ENCODE assay signal across 7 mouse cellular contexts in the genomic region with DNA sequence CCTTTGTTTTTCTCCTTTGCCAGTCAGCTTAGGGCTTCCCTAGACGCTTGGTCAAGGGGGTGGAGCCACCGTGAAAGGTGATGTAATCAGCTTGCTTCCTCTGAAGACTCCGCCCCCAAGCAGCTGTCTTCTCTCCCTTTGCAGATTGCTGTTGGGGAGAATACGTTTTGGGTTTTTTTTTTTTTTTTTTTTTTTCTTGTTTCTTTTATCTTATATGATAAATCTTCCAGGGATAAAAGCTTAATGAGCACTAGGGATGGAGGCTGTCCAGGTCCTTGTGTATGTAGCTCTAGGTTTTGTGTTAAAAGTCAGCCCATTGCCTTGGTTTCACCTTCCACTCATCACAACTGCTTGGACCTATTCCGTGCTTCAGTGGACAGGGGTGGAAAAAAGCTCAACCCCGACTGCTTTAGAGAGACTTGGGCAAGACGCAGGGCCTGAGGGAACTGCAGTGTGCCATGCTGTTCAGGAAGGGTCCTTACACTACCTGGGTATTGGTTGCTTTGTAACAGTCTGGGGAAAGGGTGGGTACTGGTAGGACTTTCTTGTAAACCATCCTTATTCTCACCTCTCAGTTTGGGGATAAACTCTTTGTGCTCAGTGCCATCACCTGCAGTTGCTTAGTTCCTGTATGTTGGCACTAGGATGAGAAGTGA. TPM values are rescaled to one million over a fixed set of nuclear protein-coding genes. Genes with fewer than 3 reads are reported as not detected.
A peak's percentile ranks its signal among the peaks of the same experiment; 100 is the strongest.
DNase-seq lines count a peak whose midpoint lies in the region; ATAC-seq lines count a peak whose summit lies in the region.

No protein-coding gene starts in this region.

- H3K9me3 ChIP-seq in intestine, embryonic 15.5 days, result no peaks in the 10 kb centered on the region
- H3K9me3 ChIP-seq in midbrain, embryonic 10.5 days (replicated peaks), result no peaks in the 10 kb centered on the region

- ATAC-seq in intestine, embryonic 15.5 days, result peak; percentile 52

- peak; percentile 78 to 85 for DNase-seq in adrenal gland, adult 18-20 months (ENCODE audit: low spot score in 2 of 2)
- peak; percentile 97 for DNase-seq in embryo, embryonic 11 days
- peak; percentile 93 for DNase-seq in gastrocnemius, postnatal 25 days
- peak; percentile 93 to 98 for DNase-seq in left cerebral cortex, postnatal 25 days (ENCODE audit: low spot score in 2 of 2)
- DNase-seq in midbrain, embryonic 10.5 days (ENCODE audit: low spot score), result peak; percentile 90
- peak; percentile 86 for DNase-seq in right cerebral cortex, postnatal 4 days

- H3K36me3 ChIP-seq in intestine, embryonic 15.5 days, result peaks cover 8% of the 10 kb centered on the region
- H3K36me3 ChIP-seq in midbrain, embryonic 10.5 days, result peaks cover 52% of the 10 kb centered on the region

- intact Hi-C loops in left cerebral cortex, postnatal 25 days (cut with DNase I), result loop anchor here (5.0 kb wide), 1 partner anchor 82 kb away; a partner anchor contains a TSS

- peak overlapping the region; percentile 65 for H3K4me3 ChIP-seq in intestine, embryonic 15.5 days (replicated peaks)
- H3K4me3 ChIP-seq in midbrain, embryonic 10.5 days, result peak overlapping the region; percentile 86

- peak overlapping the region; percentile 53 for H3K9ac ChIP-seq in intestine, embryonic 15.5 days

- H3K27me3 ChIP-seq in intestine, embryonic 15.5 days (replicated peaks), result no peaks in the 10 kb centered on the region
- H3K27me3 ChIP-seq in midbrain, embryonic 10.5 days (ENCODE audit: low read depth, poor library complexity, severe bottlenecking), result no peaks in the 10 kb centered on the region

- WGBS in intestine, embryonic 15.5 days, result 11% methylated on average over 7 of the region's 7 CpGs
- WGBS in midbrain, embryonic 10.5 days, result 18% methylated on average over 7 of the region's 7 CpGs

- peak overlapping the region; percentile 76 for H3K4me2 ChIP-seq in intestine, embryonic 15.5 days (replicated peaks)

- peaks cover 21% of the 10 kb centered on the region for H3K4me1 ChIP-seq in intestine, embryonic 15.5 days (replicated peaks)
- H3K4me1 ChIP-seq in midbrain, embryonic 10.5 days, result peaks cover 34% of the 10 kb centered on the region

- peak overlapping the region; percentile 95 for H3K27ac ChIP-seq in intestine, embryonic 15.5 days
- peak overlapping the region; percentile 97 for H3K27ac ChIP-seq in midbrain, embryonic 10.5 days (replicated peaks)

RNA-seq across cellular contexts. Expression of a gene that starts 3.0 kb away (rescaled TPM):
- total RNA-seq in adrenal gland, adult 18-20 months (2021), result 10 to 100 TPM; 63.7 to 98.8 TPM
- 10 to 100 TPM; 17.7 to 25.5 TPM for total RNA-seq in gastrocnemius, postnatal 25 days (2021)
- polyA plus RNA-seq in intestine, embryonic 15.5 days (2015; fragmentation: Nextera tagmentation; extraction: Ambion mirVana), result 32.4 and 32.9 TPM in 2 replicates
- 10 to 100 TPM; 70.2 to 76.0 TPM for total RNA-seq in left cerebral cortex, postnatal 25 days (2021)
- 58.8 and 63.3 TPM in 2 replicates for polyA plus RNA-seq in midbrain, embryonic 10.5 days (2016; fragmentation: Nextera tagmentation; extraction: Ambion mirVana)

RNA-seq across cellular contexts. Expression of a gene that starts 3.0 kb away (rescaled TPM):
- total RNA-seq in adrenal gland, adult 18-20 months (2021), result 100 to 1,000 TPM in 1 of 2 experiments, 10 to 100 TPM in 1; 93.5 to 102 TPM
- total RNA-seq in gastrocnemius, postnatal 25 days (2021), result 10 to 100 TPM; 52.8 to 59.6 TPM
- 126 and 139 TPM in 2 replicates for polyA plus RNA-seq in intestine, embryonic 15.5 days (2015; fragmentation: Nextera tagmentation; extraction: Ambion mirVana)
- 10 to 100 TPM; 35.3 to 40.1 TPM for total RNA-seq in left cerebral cortex, postnatal 25 days (2021)
- 72.2 and 92.6 TPM in 2 replicates for polyA plus RNA-seq in midbrain, embryonic 10.5 days (2016; fragmentation: Nextera tagmentation; extraction: Ambion mirVana)

RNA-seq across cellular contexts. Expression of a gene that starts 9.3 kb away (rescaled TPM):
- 10 to 100 TPM; 43.9 to 44.5 TPM for total RNA-seq in adrenal gland, adult 18-20 months (2021)
- 1 to 10 TPM; 3.0 to 4.6 TPM for total RNA-seq in gastrocnemius, postnatal 25 days (2021)
- 47.2 and 47.7 TPM in 2 replicates for polyA plus RNA-seq in intestine, embryonic 15.5 days (2015; fragmentation: Nextera tagmentation; extraction: Ambion mirVana)
- 10 to 100 TPM; 53.0 to 56.1 TPM for total RNA-seq in left cerebral cortex, postnatal 25 days (2021)
- 124 and 178 TPM in 2 replicates for polyA plus RNA-seq in midbrain, embryonic 10.5 days (2016; fragmentation: Nextera tagmentation; extraction: Ambion mirVana)

RNA-seq across cellular contexts. Expression of a gene that starts 22.0 kb away (rescaled TPM):
- 10 to 100 TPM; 49.5 to 53.8 TPM for total RNA-seq in adrenal gland, adult 18-20 months (2021)
- 10 to 100 TPM; 62.4 to 86.6 TPM for total RNA-seq in gastrocnemius, postnatal 25 days (2021)
- 25.5 and 31.9 TPM in 2 replicates for polyA plus RNA-seq in intestine, embryonic 15.5 days (2015; fragmentation: Nextera tagmentation; extraction: Ambion mirVana)
- total RNA-seq in left cerebral cortex, postnatal 25 days (2021), result 10 to 100 TPM; 55.4 to 59.6 TPM
- 29.0 and 29.6 TPM in 2 replicates for polyA plus RNA-seq in midbrain, embryonic 10.5 days (2016; fragmentation: Nextera tagmentation; extraction: Ambion mirVana)

RNA-seq across cellular contexts. Expression of a gene that starts 39.6 kb away (rescaled TPM):
- total RNA-seq in adrenal gland, adult 18-20 months (2021), result 10 to 100 TPM; 43.3 to 48.3 TPM
- total RNA-seq in gastrocnemius, postnatal 25 days (2021), result 10 to 100 TPM; 14.8 to 15.2 TPM
- 43.1 and 44.2 TPM in 2 replicates for polyA plus RNA-seq in intestine, embryonic 15.5 days (2015; fragmentation: Nextera tagmentation; extraction: Ambion mirVana)
- total RNA-seq in left cerebral cortex, postnatal 25 days (2021), result 10 to 100 TPM; 29.5 to 32.4 TPM
- 51.6 and 54.3 TPM in 2 replicates for polyA plus RNA-seq in midbrain, embryonic 10.5 days (2016; fragmentation: Nextera tagmentation; extraction: Ambion mirVana)

Comparison
In these comparisons a context has a peak if more than half of its experiments do, and no peak if none do; other contexts are left out.
1. Peak in every context shown above with its lines: DNase-seq, ATAC-seq, H3K4me3 ChIP-seq and H3K27ac ChIP-seq.
2. RNA of a gene that starts 9.3 kb away (total RNA-seq): 53.0 to 56.1 TPM in left cerebral cortex, postnatal 25 days and 43.9 to 44.5 TPM in adrenal gland, adult 18-20 months; 3.0 to 4.6 TPM in gastrocnemius, postnatal 25 days; every median in the first group is over 4 times any median in the second.